Mouse (Mus musculus) gastrocnemius, postnatal 25 days (tissue): ENCODE results near the gene Esrrg. TPM values are rescaled to one million over a fixed set of nuclear protein-coding genes. Genes with fewer than 3 reads are reported as not detected.
A peak's percentile ranks its signal among the peaks of the same experiment; 100 is the strongest.

Experiments
- DNase-seq: peaks from one replicate; pipeline ENCODE4 v3.0.0; 2022
- total RNA-seq, 2 experiments: library from RNA; stranded (reverse); gene quantifications; 1 replicate in 1 of 2; 2 replicates in 1 of 2; pipeline ENCODE4 v1.2.3; 2021

Esrrg gene
- total RNA-seq, 2 experiments from 2014 or later, result 15.1 to 24.8 TPM

GRCm38 (mm10) chr1:188082665-188083640, 474.4 kb downstream of the Esrrg start:
- no peak for DNase-seq

DNA sequence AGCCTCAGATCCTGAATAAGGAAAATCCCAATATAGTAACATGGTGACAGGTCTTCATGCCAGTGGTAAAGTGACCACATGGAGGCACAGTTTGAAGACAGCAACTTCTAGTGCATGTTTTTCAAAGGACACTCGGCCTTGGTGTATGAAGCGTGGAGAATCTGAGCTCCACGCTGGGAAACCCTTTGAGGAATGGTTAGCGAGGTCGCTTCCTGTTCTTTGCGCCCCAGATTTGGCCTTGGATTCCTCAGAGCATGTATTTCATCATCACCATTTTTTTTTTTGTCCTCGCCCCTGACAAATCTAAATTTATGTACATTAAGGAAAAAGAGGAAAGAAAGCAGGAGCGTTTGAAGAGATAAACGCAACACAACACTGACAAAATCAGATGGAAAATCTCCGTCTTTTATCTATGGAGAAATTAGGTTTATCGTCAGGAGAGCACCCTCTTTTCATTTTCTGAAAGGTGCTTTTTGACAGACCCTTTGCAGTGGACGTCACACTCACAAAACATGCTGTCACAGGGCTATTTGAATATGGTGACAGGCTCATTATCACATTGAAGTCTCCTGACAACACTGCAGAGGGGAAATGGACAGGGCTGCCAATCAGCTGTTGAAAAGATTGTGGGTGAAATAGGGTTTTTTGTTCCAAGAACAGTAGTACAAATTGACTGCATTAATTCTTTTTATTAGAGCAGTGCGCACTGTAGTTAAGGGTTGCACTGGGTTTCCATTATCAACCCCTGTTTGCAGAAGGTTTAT, 476.7 kb downstream of the Esrrg start:
- no peak for DNase-seq

DNA sequence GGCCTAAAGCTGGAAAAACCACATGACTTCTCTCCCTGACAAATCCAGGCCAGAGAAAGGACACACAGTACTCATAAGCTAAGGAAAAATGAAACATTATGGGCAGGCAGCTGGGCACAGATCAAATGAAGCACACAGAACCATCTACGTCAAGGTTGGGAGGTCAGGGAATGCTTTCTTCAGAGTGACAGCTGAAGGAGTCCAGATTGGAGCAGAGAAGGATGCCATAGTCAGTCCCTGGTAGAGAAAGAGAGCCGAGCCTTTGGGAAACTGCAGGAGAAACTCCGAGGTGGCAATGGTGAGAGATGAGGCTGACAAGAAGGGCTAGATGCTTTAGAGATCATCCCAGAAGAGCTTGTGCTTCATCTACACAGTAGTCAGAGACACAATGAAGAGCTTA, 485.1 kb downstream of the Esrrg start:
- DNase-seq, result no peak

GRCm38 (mm10) chr1:188101832-188102231, 493.2 kb downstream of the Esrrg start:
- no peak for DNase-seq

- DNase-seq, result no peak
Measured at GRCm38 (mm10) chr1:188103179-188103578, 494.6 kb downstream of the Esrrg start.

GRCm38 (mm10) chr1:188105516-188105915, 496.9 kb downstream of the Esrrg start:
- no peak for DNase-seq

DNA sequence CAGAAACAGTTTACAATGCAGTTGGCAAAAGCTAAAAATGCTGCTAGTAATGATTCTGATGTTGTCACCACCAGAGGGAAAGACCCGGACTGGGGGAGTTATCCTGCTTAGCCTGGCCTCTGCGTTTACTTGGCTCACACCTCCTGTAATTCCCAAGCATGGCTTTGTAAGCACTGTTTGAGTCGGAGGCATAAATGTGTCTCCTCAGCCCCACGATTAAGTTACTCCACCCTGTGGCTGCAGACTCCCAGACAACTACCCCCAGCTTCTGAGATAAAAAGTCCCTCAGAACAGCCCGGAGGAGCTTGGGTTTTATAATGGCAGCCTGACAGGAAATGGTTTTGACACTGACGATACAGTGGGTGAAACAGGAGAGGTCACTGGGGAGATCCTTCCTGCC, 499.4 kb downstream of the Esrrg start:
- DNase-seq, result no peak

GRCm38 (mm10) chr1:188111552-188111951, 503.0 kb downstream of the Esrrg start:
- DNase-seq, result no peak

DNA sequence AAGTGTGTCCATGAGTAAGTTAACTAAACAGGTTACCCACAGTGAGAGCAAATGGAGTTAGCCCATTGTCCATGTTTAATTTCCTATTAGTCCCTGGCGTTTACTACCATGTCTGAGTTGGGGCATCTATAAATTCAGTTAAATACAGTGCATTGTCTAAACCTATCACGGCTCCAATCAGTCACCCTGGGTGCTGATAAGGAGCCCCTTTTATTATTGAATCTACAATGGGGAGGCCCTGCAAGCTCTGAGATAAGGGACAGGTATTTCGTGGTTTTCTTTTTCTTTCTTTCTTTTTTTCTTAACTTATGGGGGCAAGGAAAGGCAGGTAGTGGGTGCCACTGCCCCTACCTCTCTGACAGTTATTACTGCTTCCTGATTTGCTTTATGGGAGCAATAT, 504.6 kb downstream of the Esrrg start:
- no peak for DNase-seq

DNA sequence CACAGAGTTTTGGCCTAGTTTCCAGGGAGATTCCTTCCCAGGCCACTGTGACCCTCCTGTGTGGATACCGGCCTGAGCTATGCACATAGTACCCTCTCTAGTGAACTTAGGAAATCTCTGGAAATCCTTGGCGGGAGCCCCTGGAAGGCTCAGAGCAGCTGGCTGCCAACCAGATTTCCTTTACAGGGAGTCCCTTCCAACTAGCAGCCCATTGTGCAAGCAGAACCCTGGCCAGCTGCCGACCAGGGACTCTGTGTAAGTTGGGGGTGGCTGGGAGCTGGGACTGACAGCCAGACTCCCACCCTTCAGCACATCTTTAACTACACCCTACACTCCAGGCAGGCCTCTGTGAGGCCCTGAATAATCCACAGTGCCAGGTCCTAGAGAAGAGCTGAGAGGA, 509.5 kb downstream of the Esrrg start:
- DNase-seq, result peak; percentile 55

GRCm38 (mm10) chr1:188119806-188120205, 511.2 kb downstream of the Esrrg start:
- DNase-seq, result no peak

- no peak for DNase-seq
Measured at GRCm38 (mm10) chr1:188125521-188126021, 517.0 kb downstream of the Esrrg start.

DNA sequence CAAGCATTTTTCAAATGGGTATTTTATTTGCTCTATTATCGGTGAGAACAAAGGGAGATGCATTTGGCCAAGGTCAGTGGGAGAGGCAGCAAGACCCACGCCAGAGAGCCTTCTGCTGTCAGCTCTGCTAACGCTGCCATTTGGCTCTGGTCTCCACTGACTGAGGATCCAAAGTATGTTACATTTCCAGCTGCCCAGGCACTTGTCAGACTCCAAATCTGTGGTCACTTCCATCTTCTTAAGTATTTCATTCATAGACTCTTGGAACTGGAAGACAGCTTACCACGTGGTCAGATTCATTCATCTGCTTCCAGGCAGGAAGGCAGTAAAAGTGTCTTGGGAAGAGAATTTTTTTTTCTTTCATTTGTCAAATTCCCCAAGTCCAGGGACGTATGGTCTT, 527.5 kb downstream of the Esrrg start:
- DNase-seq, result peak; percentile 21

GRCm38 (mm10) chr1:188139473-188139872, 530.9 kb downstream of the Esrrg start:
- DNase-seq, result no peak

DNA sequence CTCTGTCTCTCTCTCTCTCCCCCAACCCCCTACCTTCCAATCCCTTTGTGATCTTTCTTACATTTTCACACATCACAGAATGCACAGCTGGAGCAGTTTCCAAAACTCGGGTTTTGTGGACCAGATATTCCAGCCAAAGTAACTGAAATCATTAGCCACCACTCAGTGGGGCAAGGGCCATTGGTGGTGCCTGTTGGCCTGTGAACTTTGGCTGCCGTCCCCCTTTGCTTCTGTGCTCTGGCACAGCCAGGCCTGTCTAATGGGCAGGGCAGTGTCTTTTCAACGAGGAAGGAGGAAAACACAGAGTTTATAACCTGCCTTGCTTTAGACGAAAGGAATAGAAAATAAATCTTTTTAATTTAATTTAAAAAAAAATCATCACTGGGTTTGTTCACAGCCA, 531.6 kb downstream of the Esrrg start:
- no peak for DNase-seq

GRCm38 (mm10) chr1:188147381-188148156, 539.0 kb downstream of the Esrrg start:
- DNase-seq, result no peak

- DNase-seq, result no peak
Measured at GRCm38 (mm10) chr1:188151066-188151465, 542.5 kb downstream of the Esrrg start.

GRCm38 (mm10) chr1:188152011-188152410, 543.4 kb downstream of the Esrrg start:
- DNase-seq, result no peak

DNA sequence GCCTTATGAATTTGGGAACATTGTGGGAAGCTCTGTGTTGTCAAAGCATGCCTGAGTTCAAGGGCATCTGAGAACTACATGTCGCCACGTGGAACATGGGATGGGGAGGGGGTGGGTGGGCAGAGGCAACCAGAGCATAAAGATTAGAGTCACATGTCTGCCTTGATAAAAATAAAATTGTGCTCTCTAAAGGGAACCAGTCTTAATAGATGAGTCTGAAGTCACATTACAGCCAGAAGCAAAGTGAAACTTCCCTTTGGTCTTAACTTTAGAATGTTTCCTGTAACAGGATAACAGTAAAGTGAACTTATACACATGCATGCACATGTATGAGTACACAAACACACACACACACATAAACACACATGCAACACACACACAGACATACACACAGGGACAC, 545.1 kb downstream of the Esrrg start:
- no peak for DNase-seq

DNA sequence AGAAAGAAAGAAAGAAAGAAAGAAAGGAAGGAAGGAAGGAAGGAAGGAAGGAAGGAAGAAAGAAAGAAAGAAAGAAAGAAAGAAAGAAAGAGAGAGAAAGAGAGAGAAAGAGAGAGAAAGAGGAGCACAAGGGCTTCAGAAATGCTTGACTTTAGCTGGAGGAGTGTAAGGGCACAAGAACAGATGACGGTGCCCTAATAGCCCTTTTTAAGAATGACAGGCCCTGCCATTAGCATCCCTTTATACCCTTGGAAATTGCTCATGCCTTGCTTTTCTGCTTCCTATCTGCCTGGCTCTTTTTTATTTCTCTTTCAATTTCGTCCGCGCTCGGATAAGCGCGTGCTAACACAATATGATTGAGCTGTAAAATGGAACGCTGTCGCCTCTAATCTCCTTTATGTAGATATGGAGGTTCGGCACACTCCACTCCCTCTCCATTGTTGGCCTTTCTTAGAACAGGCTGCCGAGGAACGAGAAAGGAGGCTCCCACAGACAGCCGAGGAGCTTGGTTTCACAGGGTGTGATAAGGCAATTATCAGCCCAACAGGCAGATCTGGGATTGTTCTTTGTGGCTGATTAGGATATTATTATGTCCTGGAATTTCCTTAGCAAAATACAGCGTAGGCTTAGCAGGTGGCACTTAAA, 546.0 kb downstream of the Esrrg start:
- no peak for DNase-seq

- no peak for DNase-seq
Measured at GRCm38 (mm10) chr1:188155135-188155779, 546.7 kb downstream of the Esrrg start.
